In genomic region chr2:152951065-152951849, GRCm38 (mm10) we compare ENCODE assay signal across 8 mouse cellular contexts. TPM values are rescaled to one million over a fixed set of nuclear protein-coding genes. Genes with fewer than 3 reads are reported as not detected.
DNase-seq lines count a peak whose midpoint lies in the region; ATAC-seq and TF ChIP-seq lines count a peak whose summit lies in the region.

Gene Dusp15, minus strand, starts transcription at chr2:152951698.

- no peak for TF ChIP-seq CTCF in spleen, adult 2 months (IDR thresholded peaks at IDR 0.05; ENCODE audit: extremely low read depth, insufficient read depth, insufficient read length, insufficient replicate concordance)
- TF ChIP-seq CTCF in left cerebral cortex, adult 2 months (IDR thresholded peaks at IDR 0.05): peak; percentile 30

- no peaks in the 10 kb centered on the region for H3K36me3 ChIP-seq in spleen, adult 2 months (ENCODE audit: control insufficient read depth, insufficient read depth, low read length)
- no peaks in the 10 kb centered on the region for H3K36me3 ChIP-seq in embryonic facial prominence, embryonic 10.5 days (replicated peaks)
- H3K36me3 ChIP-seq in myocyte (ENCODE audit: control insufficient read depth, insufficient read depth): no peaks in the 10 kb centered on the region

- H3K4me1 ChIP-seq in spleen, adult 2 months (ENCODE audit: control insufficient read depth, insufficient read depth, insufficient read length): no peaks in the 10 kb centered on the region; the same call in 1 of the 2 replicates
- peaks cover 38% of the 10 kb centered on the region for H3K4me1 ChIP-seq in embryonic facial prominence, embryonic 10.5 days

- ATAC-seq in hematopoietic stem cell, adult 5-6 weeks (replicated peaks in 1 of 2; ENCODE audit: insufficient read depth in 1 of 2, low FRiP score in 2 of 2, low TSS enrichment in 1 of 2, low read depth in 1 of 2, poor library complexity in 2 of 2, severe bottlenecking in 2 of 2): peak; percentile 32 to 33; a peak in 1 of 4 replicates
- no peak for ATAC-seq in activated CD4-positive, CD25-positive, alpha-beta regulatory T cell, adult 4 months

- no peak within 1 kb of the TSS for H3ac ChIP-seq in myocyte (ENCODE audit: control insufficient read depth, insufficient read length)

- 3% methylated on average over 52 of the region's 54 CpGs for WGBS in spleen, adult 2 months
- WGBS in embryonic facial prominence, embryonic 10.5 days: 1% methylated on average over 54 of the region's 54 CpGs

- peaks cover 11% of the 10 kb centered on the region for H3K27me3 ChIP-seq in spleen, adult 2 months (ENCODE audit: control insufficient read depth, insufficient read depth, low read length)
- peaks cover 94% of the 10 kb centered on the region for H3K27me3 ChIP-seq in embryonic facial prominence, embryonic 10.5 days (replicated peaks; ENCODE audit: low read depth, poor library complexity, severe bottlenecking)
- peaks cover 70% of the 10 kb centered on the region for H3K27me3 ChIP-seq in myocyte (ENCODE audit: control insufficient read depth, insufficient read depth, insufficient read length)

- H3K79me2 ChIP-seq in myocyte (ENCODE audit: control insufficient read depth, insufficient read depth): no peaks in the 10 kb centered on the region

- H3K9me3 ChIP-seq in embryonic facial prominence, embryonic 10.5 days: no peaks in the 10 kb centered on the region

- H3K4me3 ChIP-seq in spleen, adult 2 months (ENCODE audit: extremely low read depth, insufficient read depth, insufficient read length): peak within 1 kb of the TSS; percentile 29; the same call in 1 of the 2 replicates
- peak within 1 kb of the TSS; percentile 81 for H3K4me3 ChIP-seq in embryonic facial prominence, embryonic 10.5 days
- peak within 1 kb of the TSS; percentile 92 for H3K4me3 ChIP-seq in left cerebral cortex, adult 2 months
- no peak within 1 kb of the TSS for H3K4me3 ChIP-seq in myocyte

- no peak for DNase-seq in spleen, adult 2 months (ENCODE audit: low read depth in 1 of 2, low spot score in 2 of 2)
- no peak for DNase-seq in spleen, postnatal 36 days (ENCODE audit: low spot score in 2 of 2)
- DNase-seq in embryonic facial prominence, embryonic 10.5 days (ENCODE audit: low spot score): peak; percentile 69
- peak; percentile 72 to 74 for DNase-seq in left cerebral cortex, adult 2 months (ENCODE audit: extremely low spot score in 1 of 2, low spot score in 2 of 2)
- DNase-seq in thymus, postnatal 14 days: peak; percentile 55

- H3K4me2 ChIP-seq in myocyte (ENCODE audit: low read depth): peak within 1 kb of the TSS; percentile 18

- no peak within 1 kb of the TSS for H3K27ac ChIP-seq in spleen, adult 2 months (ENCODE audit: insufficient read depth, low read length)
- H3K27ac ChIP-seq in embryonic facial prominence, embryonic 10.5 days (replicated peaks): peak within 1 kb of the TSS; percentile 81
- peak within 1 kb of the TSS; percentile 93 for H3K27ac ChIP-seq in left cerebral cortex, adult 2 months

- intact Hi-C loops in left cerebral cortex, adult 2 months (cut with DNase I): no loop called here

- no peak for TF ChIP-seq POLR2A in spleen, adult 2 months (IDR thresholded peaks at IDR 0.05; ENCODE audit: low read depth, low read length)
- TF ChIP-seq POLR2A in myocyte (IDR thresholded peaks at IDR 0.05; ENCODE audit: insufficient read length, low read depth): no peak

TF ChIP-seq in myocyte, 11 proteins besides CTCF, POLR2A, EP300 and RAD21:
- TF ChIP-seq MAX (IDR thresholded peaks at IDR 0.05; ENCODE audit: low read depth) (no peak), CEBPB (IDR thresholded peaks at IDR 0.05; ENCODE audit: insufficient read depth, poor library complexity, severe bottlenecking) (no peak), USF1 (IDR thresholded peaks at IDR 0.05; ENCODE audit: low read depth) (no peak), MYOG (IDR thresholded peaks at IDR 0.05; ENCODE audit: control insufficient read depth in 1 of 3, insufficient read depth in 1 of 3, insufficient read length in 2 of 3, low read depth in 2 of 3) (no peak), MYOD1 (IDR thresholded peaks at IDR 0.05; ENCODE audit: control insufficient read depth in 1 of 3, insufficient read length in 2 of 3, low read depth in 2 of 3) (no peak)

RNA-seq across cellular contexts. Expression of gene Dusp15, which starts in this region (rescaled TPM):
- 0.21 and 0.48 TPM in 2 replicates for polyA plus RNA-seq in spleen, adult 2 months (2012; rRNA removed)
- polyA plus RNA-seq in embryonic facial prominence, embryonic 10.5 days (2016; fragmentation: Nextera tagmentation; extraction: Ambion mirVana): 0.34 and 0.95 TPM in 2 replicates
- total RNA-seq in hematopoietic stem cell, adult 5-6 weeks (2017): not detected in 2 replicates
- 10 to 100 TPM; 16.9 to 20.3 TPM for total RNA-seq in left cerebral cortex, adult 2 months (2021)
- 0.02 TPM for polyA plus RNA-seq in myocyte (2012; fragmentation: generic; extraction: Trizol)
- not detected for polyA plus RNA-seq in activated CD4-positive, CD25-positive, alpha-beta regulatory T cell, adult 4 months (2017; shearing (Covaris generic))

Comparison
In these comparisons a context has a peak if more than half of its experiments do, and no peak if none do; other contexts are left out.
1. RNA of gene Dusp15 (total RNA-seq): 16.9 to 20.3 TPM in left cerebral cortex, adult 2 months; not detected in hematopoietic stem cell, adult 5-6 weeks; every median in the first group is over 10 times any median in the second.
2. Peak in DNase-seq, H3K4me3 ChIP-seq and H3K27ac ChIP-seq in embryonic facial prominence, embryonic 10.5 days; RNA of the gene not detected or under 1 TPM.
3. Peak in ATAC-seq in hematopoietic stem cell, adult 5-6 weeks; RNA of the gene not detected or under 1 TPM.
4. DNase-seq: peak in left cerebral cortex, adult 2 months (2 of 2) and thymus, postnatal 14 days (single experiment); none in spleen, adult 2 months (0 of 2) and spleen, postnatal 36 days (0 of 2).